Mouse (Mus musculus) hindbrain, embryonic 15.5 days (tissue): ENCODE measurements at regions not wholly inside any gene's neighbourhood (a gene's known extent, or its start where the extent isn't known, plus 50 kb on each side); places are given as distances from the start of the nearest gene placed in this dataset.

ENCODE experiments used
- ATAC-seq: fragments of 200-750 bp; cut with Nextera tagmentation; 2 replicates; pipeline ENCODE4 v1.8.0; 2017; ENCODE audit warnings: low read depth, moderate number of reproducible peaks, moderate TSS enrichment; ENCODE audit not compliant: low FRiP score
- H3K27ac ChIP-seq: fragments of 300-500 bp; sonication (generic); replicated peaks from 2 replicates; pipeline ENCODE4 v1.5.1; 2015; ENCODE audit warnings: mild to moderate bottlenecking, inconsistent platforms
- H3K27me3 ChIP-seq: fragments of 300-500 bp; sonication (generic); 2 replicates; pipeline ENCODE4 v1.6.1; 2015; ENCODE audit warnings: control low read depth, inconsistent platforms
- H3K36me3 ChIP-seq: fragments of 300-500 bp; sonication (generic); 2 replicates; pipeline ENCODE4 v1.6.1; 2015; ENCODE audit warnings: control low read depth, inconsistent platforms
- H3K4me1 ChIP-seq: fragments of 300-500 bp; sonication (generic); replicated peaks from 2 replicates; pipeline ENCODE4 v1.6.1; 2015; ENCODE audit warnings: control low read depth, inconsistent platforms
- H3K4me2 ChIP-seq: fragments of 300-500 bp; sonication (generic); 2 replicates; pipeline ENCODE4 v1.6.1; 2015; ENCODE audit warnings: moderate library complexity, mild to moderate bottlenecking, inconsistent platforms
- H3K4me3 ChIP-seq: fragments of 300-500 bp; sonication (generic); 2 replicates; pipeline ENCODE4 v1.5.1; 2015; ENCODE audit warnings: mild to moderate bottlenecking, inconsistent platforms
- H3K9ac ChIP-seq: fragments of 300-500 bp; sonication (generic); 2 replicates; pipeline ENCODE4 v1.6.1; 2015; ENCODE audit warnings: inconsistent platforms
- H3K9me3 ChIP-seq: fragments of 300-500 bp; sonication (generic); 2 replicates; pipeline ENCODE4 v1.6.1; 2016; ENCODE audit warnings: control low read depth, inconsistent platforms
- WGBS: fragments of 180-500 bp; shearing (Covaris S2); methylation state at CpG from one replicate; pipeline ENCODE4 v1.1.7; 2015; 5-methylcytosine and 5-hydroxymethylcytosine counted together

DNA sequence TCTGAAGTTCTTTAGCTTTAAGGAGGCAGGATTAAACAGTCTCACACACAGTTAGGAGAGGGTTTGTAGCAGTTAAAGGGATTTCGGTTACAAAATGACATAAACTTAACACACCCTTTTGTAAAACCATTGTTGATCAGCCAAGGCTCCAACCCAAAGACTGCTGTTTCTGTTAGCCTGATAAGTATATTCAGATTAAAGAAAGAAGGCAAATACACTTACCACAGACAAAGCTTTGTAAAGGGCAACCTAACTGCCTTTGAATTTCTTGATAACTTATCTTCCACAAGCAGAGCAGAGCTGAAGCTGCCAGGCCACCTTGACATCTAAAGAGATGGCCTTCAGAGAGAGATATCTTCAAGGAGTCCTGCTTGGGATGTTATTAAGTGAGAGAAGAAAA is 229.9 kb upstream of the Trib2 start:
- no peaks in the 10 kb centered on the region for H3K27me3 ChIP-seq
- H3K4me2 ChIP-seq = no peak overlapping the region
- no peaks in the 10 kb centered on the region for H3K36me3 ChIP-seq
- H3K9me3 ChIP-seq = no peaks in the 10 kb centered on the region
- 94% methylated on average over 1 of the region's 1 CpGs for WGBS
- 0 out of 2 replicates have a peak, but pooled peaks cover 4% of the 10 kb centered on the region for H3K4me1 ChIP-seq
- H3K27ac ChIP-seq = no peak overlapping the region
- no peak overlapping the region for H3K9ac ChIP-seq
- no peak overlapping the region for H3K4me3 ChIP-seq
- ATAC-seq = no peak

DNA sequence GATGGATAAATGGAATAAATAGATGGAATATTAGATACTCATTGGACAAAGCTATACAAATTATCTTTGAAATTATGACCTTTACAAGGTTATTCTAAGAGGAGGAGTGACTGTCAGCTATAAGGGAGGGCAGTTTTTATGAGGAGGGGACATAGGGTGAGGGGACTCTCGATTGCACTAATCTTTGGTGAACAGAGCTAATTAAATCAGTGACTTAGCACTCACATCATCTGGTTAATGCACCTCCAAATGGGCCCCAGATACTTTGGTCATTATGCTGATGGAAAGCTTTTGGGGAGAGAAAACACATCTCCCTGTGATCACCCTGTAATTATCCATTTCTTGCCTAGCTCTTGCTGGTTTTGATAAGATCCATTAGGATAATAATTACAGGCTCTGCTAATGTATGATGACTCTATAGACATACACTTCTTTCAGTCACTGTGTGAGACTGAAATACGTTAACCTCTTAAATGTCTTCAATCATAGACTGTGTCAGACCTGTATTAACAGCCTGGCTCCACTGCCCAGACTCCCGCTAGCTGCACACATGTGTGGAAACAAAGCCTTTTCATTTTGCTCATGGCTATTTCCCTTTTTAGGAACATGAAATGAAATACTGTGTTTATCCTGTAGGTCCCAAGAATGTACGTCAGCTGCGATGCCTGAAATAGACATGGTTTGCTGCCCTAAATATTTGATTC is 229.2 kb upstream of the Trib2 start:
- 0 out of 2 replicates have a peak, but pooled peaks cover 4% of the 10 kb centered on the region for H3K4me1 ChIP-seq
- 60% methylated on average over 5 of the region's 5 CpGs for WGBS
- H3K27ac ChIP-seq = no peak overlapping the region
- H3K9ac ChIP-seq = no peak overlapping the region
- no peak overlapping the region for H3K4me3 ChIP-seq
- no peaks in the 10 kb centered on the region for H3K27me3 ChIP-seq
- H3K9me3 ChIP-seq = no peaks in the 10 kb centered on the region
- peak; percentile 74; the same call in 1 of the 2 replicates for ATAC-seq
- H3K36me3 ChIP-seq = no peaks in the 10 kb centered on the region
- no peak overlapping the region for H3K4me2 ChIP-seq

DNA sequence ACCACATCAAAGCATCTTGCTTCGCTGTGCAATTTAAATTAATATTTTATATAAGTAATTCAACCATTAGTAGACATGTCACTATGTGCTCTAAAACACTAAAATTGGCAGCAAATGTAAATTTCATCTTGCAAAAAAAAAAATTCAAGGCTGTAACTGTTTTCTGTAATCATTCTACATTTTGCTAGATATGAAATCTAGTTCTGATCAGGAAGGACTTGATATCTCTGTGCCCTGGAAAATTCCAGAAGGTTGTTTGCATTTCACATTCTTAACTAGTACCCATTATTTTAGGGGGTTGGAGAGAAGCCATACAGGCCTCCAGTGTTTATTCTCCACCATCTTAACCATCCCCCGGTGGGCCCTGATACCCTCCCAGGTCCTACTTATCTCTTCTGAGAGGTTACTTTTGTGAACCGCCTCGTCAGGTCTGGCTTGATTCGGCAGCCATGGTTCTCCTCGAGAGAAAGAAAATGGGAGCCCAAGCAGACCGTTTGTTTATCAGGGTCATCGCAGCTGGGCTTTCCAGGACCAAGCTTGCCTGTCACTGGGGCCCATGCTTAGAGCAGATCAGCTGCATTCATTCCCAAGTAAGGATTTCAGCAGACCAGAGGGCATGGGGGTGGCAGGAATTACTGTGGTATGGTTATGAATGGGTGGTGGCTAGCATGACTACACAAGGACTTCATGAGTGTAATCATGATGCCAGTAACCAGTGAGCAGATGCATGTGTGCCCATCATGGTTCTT is 226.9 kb upstream of the Trib2 start:
- WGBS = 94% methylated on average over 8 of the region's 8 CpGs
- Histone ChIP-seq H3K4me2 (no peak overlapping the region), H3K36me3 (no peaks in the 10 kb centered on the region), H3K27ac (no peak overlapping the region), H3K4me3 (no peak overlapping the region), H3K9ac (no peak overlapping the region), H3K4me1 (0 out of 2 replicates have a peak, but pooled peaks cover 4% of the 10 kb centered on the region), H3K27me3 (no peaks in the 10 kb centered on the region), H3K9me3 (no peaks in the 10 kb centered on the region)
- ATAC-seq = no peak

DNA sequence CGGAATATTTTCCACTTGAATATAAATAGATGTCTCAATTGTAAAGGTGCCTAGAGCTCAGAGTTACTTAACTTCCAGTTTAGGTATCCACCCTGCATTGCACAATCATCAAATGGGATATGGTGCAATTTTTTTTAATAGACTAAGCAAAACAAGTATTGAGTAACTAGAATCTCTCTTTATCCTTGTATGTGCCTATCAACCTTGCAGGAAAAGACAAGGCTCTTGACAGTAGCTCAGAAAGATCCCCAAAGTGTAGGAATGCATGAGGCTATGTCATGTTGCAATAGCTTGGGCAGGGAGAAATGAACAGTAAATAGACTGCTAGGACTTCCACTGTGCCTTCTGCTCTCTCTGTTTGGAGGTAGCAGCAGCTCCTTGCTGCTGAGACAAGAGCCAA is 225.6 kb upstream of the Trib2 start:
- no peak overlapping the region for H3K9ac ChIP-seq
- no peak overlapping the region for H3K4me3 ChIP-seq
- no peaks in the 10 kb centered on the region for H3K9me3 ChIP-seq
- H3K27ac ChIP-seq = no peak overlapping the region
- ATAC-seq = no peak
- no peaks in the 10 kb centered on the region for H3K27me3 ChIP-seq
- no peak overlapping the region for H3K4me2 ChIP-seq
- no peaks in the 10 kb centered on the region for H3K36me3 ChIP-seq
- H3K4me1 ChIP-seq = 0 out of 2 replicates have a peak, but pooled peaks cover 4% of the 10 kb centered on the region
- WGBS = 87% methylated on average over 1 of the region's 1 CpGs

DNA sequence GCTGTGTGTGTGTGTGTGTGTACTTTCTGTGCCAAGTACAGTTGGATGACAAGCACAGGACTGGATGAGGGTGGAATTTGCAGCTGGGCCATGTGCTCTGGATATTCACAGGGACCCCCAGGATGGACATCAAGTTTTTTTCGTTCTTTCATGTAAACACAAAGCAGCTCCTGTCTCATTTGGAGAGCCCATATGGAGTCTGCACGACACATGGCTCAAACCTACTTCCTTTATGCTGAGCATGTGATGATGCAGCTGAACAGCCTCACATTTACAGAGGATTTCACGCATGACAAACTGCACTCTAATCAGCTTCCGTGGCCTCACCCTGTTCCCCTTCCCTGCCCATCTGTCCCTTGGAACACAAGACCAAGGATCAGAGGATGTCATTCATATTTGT is 224.4 kb upstream of the Trib2 start:
- H3K9me3 ChIP-seq = no peaks in the 10 kb centered on the region
- no peaks in the 10 kb centered on the region for H3K36me3 ChIP-seq
- no peak overlapping the region for H3K4me3 ChIP-seq
- no peak overlapping the region for H3K27ac ChIP-seq
- 0 out of 2 replicates have a peak, but pooled peaks have one; percentile 19 for ATAC-seq
- no peak overlapping the region for H3K9ac ChIP-seq
- H3K4me1 ChIP-seq = 0 out of 2 replicates have a peak, but pooled peaks cover 1% of the 10 kb centered on the region
- no peaks in the 10 kb centered on the region for H3K27me3 ChIP-seq
- H3K4me2 ChIP-seq = no peak overlapping the region
- WGBS = 28% methylated on average over 4 of the region's 4 CpGs

DNA sequence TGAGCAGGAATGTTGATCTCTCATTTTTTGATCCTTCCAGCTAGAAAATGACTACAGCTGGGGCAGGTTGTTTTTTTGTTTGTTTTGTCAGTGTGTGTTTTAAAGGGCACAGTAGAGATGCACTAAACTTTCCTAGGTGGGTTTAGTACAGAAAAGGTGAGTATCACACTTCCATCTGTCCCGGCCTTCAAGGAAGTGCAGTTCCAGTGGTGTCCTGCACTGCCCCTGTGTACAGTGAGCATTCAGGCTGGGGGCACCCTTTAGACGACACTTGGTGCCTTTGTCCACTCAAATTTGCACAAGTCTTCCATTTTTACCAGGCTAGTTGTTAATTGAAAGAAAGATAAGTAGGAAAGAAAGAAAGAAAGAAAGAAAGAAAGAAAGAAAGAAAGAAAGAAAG is 218.8 kb upstream of the Trib2 start:
- no peaks in the 10 kb centered on the region for H3K27me3 ChIP-seq
- no peak overlapping the region for H3K4me2 ChIP-seq
- ATAC-seq = no peak
- no peaks in the 10 kb centered on the region for H3K36me3 ChIP-seq
- H3K27ac ChIP-seq = no peak overlapping the region
- no peaks in the 10 kb centered on the region for H3K9me3 ChIP-seq
- no peak overlapping the region for H3K9ac ChIP-seq
- H3K4me3 ChIP-seq = no peak overlapping the region
- H3K4me1 ChIP-seq = no peaks in the 10 kb centered on the region
- WGBS = 62% methylated on average over 2 of the region's 2 CpGs

DNA sequence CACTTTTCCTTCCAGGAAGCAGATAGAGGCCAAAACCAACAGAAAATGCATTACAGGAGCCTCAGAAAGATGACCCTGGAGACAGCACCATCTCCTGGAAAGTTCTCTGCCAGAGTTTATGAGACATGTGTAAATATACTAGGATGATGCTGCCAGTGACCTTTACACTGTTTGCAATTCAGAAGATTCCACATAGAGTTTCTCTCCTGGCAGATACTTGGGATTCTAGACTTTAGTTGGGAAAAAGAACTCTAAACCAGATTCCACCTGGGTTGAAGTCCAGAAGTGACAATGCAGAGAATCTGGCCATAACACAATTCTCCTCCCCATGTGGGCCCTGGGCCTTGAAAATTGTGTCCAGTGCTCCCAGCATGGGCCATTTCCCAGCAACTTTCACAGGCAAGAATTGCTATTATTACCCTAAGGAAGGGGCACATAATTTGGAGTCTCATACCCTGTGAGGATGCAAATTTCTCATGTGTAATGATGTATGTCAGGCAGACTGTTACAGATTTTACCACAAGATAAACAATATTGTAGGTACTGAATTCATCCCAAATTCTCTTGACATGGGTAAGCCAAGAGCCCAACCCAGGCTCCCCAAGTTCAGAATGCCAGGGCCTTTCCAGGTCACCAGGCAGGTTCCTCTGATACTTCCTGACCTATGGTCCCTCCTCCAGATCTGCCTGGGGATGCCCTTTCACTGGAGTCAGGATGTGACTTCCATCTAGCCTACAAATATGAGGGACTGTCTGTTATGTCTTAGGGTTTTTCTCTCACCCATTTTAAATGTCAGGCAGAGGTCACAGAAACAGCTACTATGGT is 218.2 kb upstream of the Trib2 start:
- Histone ChIP-seq H3K4me3 (no peak overlapping the region), H3K27me3 (no peaks in the 10 kb centered on the region), H3K4me1 (no peaks in the 10 kb centered on the region), H3K4me2 (no peak overlapping the region), H3K9me3 (no peaks in the 10 kb centered on the region), H3K36me3 (no peaks in the 10 kb centered on the region), H3K9ac (no peak overlapping the region), H3K27ac (no peak overlapping the region)
- ATAC-seq = no peak

DNA sequence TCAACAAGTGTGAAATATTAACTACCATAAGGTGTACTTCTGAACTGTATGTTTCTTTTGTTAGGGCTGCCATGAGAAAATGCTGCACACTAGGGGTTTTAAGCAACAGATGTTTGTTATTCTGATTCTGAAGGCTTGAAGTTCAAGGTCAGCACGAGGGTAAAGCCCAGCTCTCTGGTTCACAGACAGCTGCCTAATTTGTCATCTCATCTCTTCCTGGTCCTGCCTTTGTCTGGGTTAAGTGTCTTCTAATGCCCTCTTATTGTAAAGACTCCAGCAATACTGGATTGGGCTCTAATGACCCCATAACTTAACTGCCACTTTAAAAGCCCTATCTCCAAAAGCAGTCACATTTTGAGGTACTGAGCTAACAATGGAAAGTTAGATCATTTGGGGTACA is 209.9 kb upstream of the Trib2 start:
- Histone ChIP-seq H3K4me2 (no peak overlapping the region), H3K4me3 (no peak overlapping the region), H3K4me1 (no peaks in the 10 kb centered on the region), H3K27ac (no peak overlapping the region), H3K9ac (no peak overlapping the region), H3K36me3 (no peaks in the 10 kb centered on the region), H3K9me3 (no peaks in the 10 kb centered on the region), H3K27me3 (no peaks in the 10 kb centered on the region)
- ATAC-seq = no peak
- WGBS = 30% methylated on average over 1 of the region's 1 CpGs

DNA sequence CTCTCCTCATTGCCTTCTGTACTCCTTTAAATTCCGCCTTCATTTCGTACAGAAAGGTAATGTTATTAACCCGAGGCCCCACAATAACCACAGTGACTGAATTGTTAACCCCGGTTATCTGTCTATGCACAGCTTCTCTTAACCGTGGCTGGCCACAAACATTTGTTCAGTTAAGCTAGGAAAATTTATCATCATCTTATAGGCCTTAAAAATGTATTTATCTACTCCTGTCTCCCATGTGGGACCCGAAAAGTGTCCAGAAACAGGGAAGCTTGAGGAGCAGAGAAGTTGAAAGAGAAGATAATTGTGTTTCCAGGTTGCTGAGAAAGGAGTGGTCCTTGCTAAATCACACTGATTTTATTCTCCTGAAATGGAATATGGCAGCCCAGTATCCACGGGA is 206.6 kb upstream of the Trib2 start:
- Histone ChIP-seq H3K9me3 (no peaks in the 10 kb centered on the region), H3K36me3 (no peaks in the 10 kb centered on the region), H3K4me3 (no peak overlapping the region), H3K27me3 (no peaks in the 10 kb centered on the region), H3K9ac (no peak overlapping the region), H3K4me1 (no peaks in the 10 kb centered on the region), H3K27ac (no peak overlapping the region), H3K4me2 (no peak overlapping the region)
- no peak for ATAC-seq
- 88% methylated on average over 7 of the region's 7 CpGs for WGBS

DNA sequence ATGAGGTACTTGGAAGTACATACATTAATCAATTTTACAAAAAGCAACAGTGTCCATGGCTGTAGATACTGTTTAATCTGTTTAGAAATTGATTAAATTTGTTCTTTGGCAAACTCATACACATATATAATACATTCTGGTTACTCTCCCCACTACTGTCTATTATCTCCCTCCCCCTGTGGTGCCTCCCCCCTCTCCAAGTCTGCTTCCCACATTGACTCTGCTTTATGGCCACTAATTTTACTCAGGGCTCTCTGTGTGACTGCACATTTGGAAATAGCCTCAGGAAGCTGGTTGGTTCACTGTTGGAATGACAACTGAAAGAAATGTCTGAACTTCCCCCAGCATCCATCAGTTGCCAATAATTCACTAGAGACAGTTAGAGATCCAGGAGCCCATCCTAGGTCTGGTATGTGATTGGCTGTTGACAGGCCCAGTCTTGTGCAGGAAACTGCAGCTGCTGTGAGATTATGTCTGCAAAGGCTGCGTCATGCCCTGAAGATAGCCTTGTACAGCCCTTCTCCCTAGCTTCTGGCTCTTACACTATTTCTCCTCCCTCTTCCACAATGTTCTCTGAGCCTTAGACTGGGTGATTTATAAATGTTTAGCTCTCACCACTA is 204.6 kb upstream of the Trib2 start:
- H3K4me2 ChIP-seq = no peak overlapping the region
- no peaks in the 10 kb centered on the region for H3K9me3 ChIP-seq
- H3K36me3 ChIP-seq = no peaks in the 10 kb centered on the region
- no peak overlapping the region for H3K9ac ChIP-seq
- H3K27ac ChIP-seq = no peak overlapping the region
- no peaks in the 10 kb centered on the region for H3K27me3 ChIP-seq
- no peak overlapping the region for H3K4me3 ChIP-seq
- ATAC-seq = no peak
- 58% methylated on average over 1 of the region's 1 CpGs for WGBS
- no peaks in the 10 kb centered on the region for H3K4me1 ChIP-seq

DNA sequence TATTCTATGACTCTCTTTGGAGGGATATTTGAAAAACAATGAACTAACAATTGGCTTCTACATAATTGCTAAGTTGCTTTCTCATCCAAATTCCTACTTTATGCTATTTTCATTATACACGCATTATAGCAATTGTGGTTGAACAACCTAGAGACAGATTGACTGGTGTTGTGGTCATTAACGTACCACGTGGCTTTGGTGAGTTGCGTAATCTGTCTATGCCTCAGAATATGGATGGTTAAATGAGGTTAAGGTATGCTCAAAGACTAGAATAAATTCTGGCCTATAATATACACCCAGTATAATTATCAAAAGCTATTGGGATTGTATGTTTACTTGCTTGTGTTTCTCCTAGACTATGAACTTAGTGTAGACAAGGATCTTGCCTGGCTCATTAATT is 201.5 kb upstream of the Trib2 start:
- no peak overlapping the region for H3K27ac ChIP-seq

DNA sequence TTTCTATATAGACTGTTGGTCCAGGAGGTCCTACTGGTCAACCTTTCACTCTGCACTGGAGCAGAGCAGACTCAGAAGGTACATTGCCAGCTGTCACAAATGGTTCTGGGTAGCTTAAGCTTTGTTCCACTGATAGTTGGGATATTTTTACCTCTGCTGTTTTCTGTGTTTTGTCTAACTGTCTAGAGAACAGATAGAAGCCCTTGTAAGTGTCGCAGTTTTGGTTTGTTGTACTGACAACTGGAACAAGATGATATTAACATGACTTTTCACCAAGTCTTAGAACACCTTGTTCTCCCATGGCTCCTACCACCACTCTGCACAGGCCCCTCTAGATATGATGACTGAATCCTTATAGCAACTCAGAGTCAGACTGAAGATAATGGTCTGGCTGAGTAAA is 199.9 kb upstream of the Trib2 start:
- H3K27ac ChIP-seq = no peak overlapping the region
- H3K4me1 ChIP-seq = peaks cover 8% of the 10 kb centered on the region
- ATAC-seq = no peak

More for the DNA sequence above, 201.5 kb upstream of the Trib2 start:
- H3K36me3 ChIP-seq = no peaks in the 10 kb centered on the region
- no peaks in the 10 kb centered on the region for H3K9me3 ChIP-seq
- no peaks in the 10 kb centered on the region for H3K27me3 ChIP-seq
- no peak overlapping the region for H3K4me3 ChIP-seq
- ATAC-seq = no peak
- H3K4me2 ChIP-seq = no peak overlapping the region
- WGBS = 95% methylated on average over 4 of the region's 4 CpGs
- H3K4me1 ChIP-seq = no peaks in the 10 kb centered on the region
- H3K9ac ChIP-seq = no peak overlapping the region

More for the DNA sequence above, 199.9 kb upstream of the Trib2 start:
- Histone ChIP-seq H3K27me3 (no peaks in the 10 kb centered on the region), H3K4me3 (no peak overlapping the region), H3K9ac (no peak overlapping the region), H3K9me3 (no peaks in the 10 kb centered on the region), H3K4me2 (no peak overlapping the region), H3K36me3 (no peaks in the 10 kb centered on the region)
- WGBS = 94% methylated on average over 1 of the region's 1 CpGs
